Mouse (Mus musculus) intestine, postnatal 0 days (tissue): ENCODE measurements around the gene Cdc73. TPM values are rescaled to one million over a fixed set of nuclear protein-coding genes. Genes with fewer than 3 reads are reported as not detected.

Experiments used
- ATAC-seq: fragments of 200-750 bp; cut with Nextera tagmentation; 2 replicates; pipeline ENCODE4 v1.8.0; 2017; ENCODE audit warnings: mild to moderate bottlenecking, moderate TSS enrichment, moderate library complexity
- H3K27ac ChIP-seq: fragments of 300-500 bp; sonication (generic); 2 replicates; pipeline ENCODE4 v1.5.1; 2014; ENCODE audit warnings: mild to moderate bottlenecking, low read depth, low read length, moderate library complexity
- H3K27me3 ChIP-seq: fragments of 300-500 bp; sonication (generic); replicated peaks from 2 replicates; pipeline ENCODE4 v1.6.1; 2014; ENCODE audit warnings: low read length, mixed read lengths; ENCODE audit not compliant: control insufficient read depth, insufficient read depth
- H3K36me3 ChIP-seq: fragments of 300-500 bp; sonication (generic); 2 replicates; pipeline ENCODE4 v1.6.1; 2014; ENCODE audit warnings: mild to moderate bottlenecking, moderate library complexity; ENCODE audit not compliant: control insufficient read depth, insufficient read depth
- H3K4me1 ChIP-seq: fragments of 300-500 bp; sonication (generic); replicated peaks from 2 replicates; pipeline ENCODE4 v1.6.1; 2014; ENCODE audit warnings: antibody characterized with exemption, low read length, mixed read lengths; ENCODE audit not compliant: control insufficient read depth, insufficient read depth
- H3K4me2 ChIP-seq: fragments of 300-500 bp; sonication (generic); replicated peaks from 2 replicates; pipeline ENCODE4 v1.6.1; 2014; ENCODE audit warnings: low read depth, mild to moderate bottlenecking, moderate library complexity
- H3K4me3 ChIP-seq: fragments of 300-500 bp; sonication (generic); 2 replicates; pipeline ENCODE4 v1.5.1; 2014; ENCODE audit warnings: low read depth, low read length
- H3K9ac ChIP-seq: fragments of 300-500 bp; sonication (generic); 2 replicates; pipeline ENCODE4 v1.6.1; 2014; ENCODE audit warnings: mild to moderate bottlenecking, low read depth, low read length
- H3K9me3 ChIP-seq: fragments of 300-500 bp; sonication (generic); 2 replicates; pipeline ENCODE4 v1.6.1; 2016; ENCODE audit warnings: mixed run types; ENCODE audit not compliant: control insufficient read depth
- CTCF ChIP-seq: sonication (generic); IDR thresholded peaks from 2 replicates; pipeline ENCODE4 v1.5.1; 2016; ENCODE audit warnings: low read depth, mild to moderate bottlenecking, control low read depth, antibody characterized with exemption, moderate library complexity
- WGBS: fragments of 180-500 bp; shearing (Covaris S2); extraction: QIAGEN DNeasy Blood & Tissue Kit; methylation state at CpG from one replicate; pipeline ENCODE4 v1.1.7; 2014; 5-methylcytosine and 5-hydroxymethylcytosine counted together
- polyA plus RNA-seq: library from polyadenylated mRNA; unstranded; fragments of >200 nt; fragmentation: Nextera tagmentation; extraction: Ambion mirVana; gene quantifications from 2 replicates; pipeline ENCODE4 v1.2.1, GENCODE M21; 2015

Gene Cdc73
- polyA plus RNA-seq, 1 experiment from 2014 or later, result 12.6 TPM

GRCm38 (mm10) chr1:143710627-143710976 is 7.9 kb upstream of the Cdc73 start:
- no peaks in the 10 kb centered on the region for H3K36me3 ChIP-seq
- TF ChIP-seq CTCF, result no peak
- H3K9ac ChIP-seq, result no peak overlapping the region
- H3K4me3 ChIP-seq, result no peak overlapping the region
- no peak overlapping the region for H3K4me2 ChIP-seq
- no peak overlapping the region for H3K27ac ChIP-seq
- WGBS, result 40% methylated on average over 5 of the region's 5 CpGs
- H3K9me3 ChIP-seq, result no peaks in the 10 kb centered on the region
- no peaks in the 10 kb centered on the region for H3K4me1 ChIP-seq
- no peak for ATAC-seq
- H3K27me3 ChIP-seq, result no peaks in the 10 kb centered on the region

- no peak overlapping the region for H3K4me3 ChIP-seq
- no peaks in the 10 kb centered on the region for H3K27me3 ChIP-seq
- H3K4me2 ChIP-seq, result no peak overlapping the region
- no peak for TF ChIP-seq CTCF
- WGBS, result 48% methylated on average over 7 of the region's 7 CpGs
- ATAC-seq, result 0 out of 2 replicates have a peak, but pooled peaks have one; percentile 22
- H3K36me3 ChIP-seq, result no peaks in the 10 kb centered on the region
- no peak overlapping the region for H3K27ac ChIP-seq
- H3K9ac ChIP-seq, result no peak overlapping the region
- H3K4me1 ChIP-seq, result no peaks in the 10 kb centered on the region
- H3K9me3 ChIP-seq, result no peaks in the 10 kb centered on the region
These were observed 7.4 kb upstream of the Cdc73 start for GRCm38 (mm10) chr1:143709966-143710626.

- H3K4me3 ChIP-seq, result no peak overlapping the region
- no peak for TF ChIP-seq CTCF
- no peak overlapping the region for H3K4me2 ChIP-seq
- H3K4me1 ChIP-seq, result no peaks in the 10 kb centered on the region
- no peaks in the 10 kb centered on the region for H3K9me3 ChIP-seq
- no peak overlapping the region for H3K9ac ChIP-seq
- no peak overlapping the region for H3K27ac ChIP-seq
- no peaks in the 10 kb centered on the region for H3K36me3 ChIP-seq
- H3K27me3 ChIP-seq, result no peaks in the 10 kb centered on the region
- 59% methylated on average over 6 of the region's 6 CpGs for WGBS
- no peak for ATAC-seq
These were observed 5.7 kb upstream of the Cdc73 start for GRCm38 (mm10) chr1:143708361-143708760.

GRCm38 (mm10) chr1:143707006-143707405 is 4.3 kb upstream of the Cdc73 start:
- no peak for ATAC-seq
- Histone ChIP-seq H3K27me3 (no peaks in the 10 kb centered on the region), H3K4me1 (no peaks in the 10 kb centered on the region), H3K9me3 (no peaks in the 10 kb centered on the region), H3K4me3 (no peak overlapping the region), H3K36me3 (no peaks in the 10 kb centered on the region), H3K4me2 (no peak overlapping the region), H3K27ac (no peak overlapping the region), H3K9ac (no peak overlapping the region)
- no peak for TF ChIP-seq CTCF
- WGBS, result 56% methylated on average over 4 of the region's 4 CpGs

- 1% methylated on average over 40 of the region's 48 CpGs for WGBS
- TF ChIP-seq CTCF, result no peak
- Histone ChIP-seq H3K36me3 (no peaks in the 10 kb centered on the region), H3K27me3 (no peaks in the 10 kb centered on the region), H3K4me2 (peak overlapping the region; percentile 89), H3K4me3 (peak overlapping the region; percentile 72), H3K9me3 (no peaks in the 10 kb centered on the region), H3K9ac (peak overlapping the region; percentile 66), H3K4me1 (no peaks in the 10 kb centered on the region), H3K27ac (peak overlapping the region; percentile 89)
- ATAC-seq, result peak; percentile 54
These were observed 452 bp downstream of the Cdc73 start for GRCm38 (mm10) chr1:143702141-143702740.

- under 1% methylated on average over 13 of the region's 13 CpGs for WGBS
These were observed 957 bp downstream of the Cdc73 start for GRCm38 (mm10) chr1:143701736-143702135.

More at GRCm38 (mm10) chr1:143701736-143702135, 957 bp downstream of the Cdc73 start:
- Histone ChIP-seq H3K4me2 (peak overlapping the region; percentile 89), H3K27ac (peak overlapping the region; percentile 89), H3K9ac (peak overlapping the region; percentile 66), H3K27me3 (no peaks in the 10 kb centered on the region), H3K4me1 (no peaks in the 10 kb centered on the region), H3K9me3 (no peaks in the 10 kb centered on the region), H3K36me3 (0 out of 2 replicates have a peak, but pooled peaks cover 3% of the 10 kb centered on the region), H3K4me3 (peak overlapping the region; percentile 72)
- no peak for TF ChIP-seq CTCF
- ATAC-seq, result no peak
